Mouse (Mus musculus): ENCODE data around the gene Meox1. TPM values are rescaled to one million over a fixed set of nuclear protein-coding genes. Genes with fewer than 3 reads are reported as not detected.
A peak's percentile ranks its signal among the peaks of the same experiment; 100 is the strongest.

The Meox1 gene
- polyA plus RNA-seq, 1 experiment = 0.02 TPM

GRCm38 (mm10) chr11:101847509-101847908 lies 46.7 kb downstream of the Meox1 start:
- Histone ChIP-seq H3K79me2 (ENCODE audit: control insufficient read depth, insufficient read depth) (no peaks in the 10 kb centered on the region), H3K4me3 (ENCODE audit: insufficient read depth, poor library complexity, severe bottlenecking) (no peak overlapping the region), H3K27me3 (ENCODE audit: control insufficient read depth, insufficient read depth, insufficient read length) (no peaks in the 10 kb centered on the region), H3K79me3 (ENCODE audit: low read depth) (no peaks in the 10 kb centered on the region), H3K36me3 (ENCODE audit: control insufficient read depth, insufficient read depth) (no peaks in the 10 kb centered on the region), H3ac (ENCODE audit: control insufficient read depth, insufficient read length, low read depth) (no peak overlapping the region)
- no peak for TF ChIP-seq MAX (IDR thresholded peaks at IDR 0.05)
- no peak for TF ChIP-seq FOSL1 (IDR thresholded peaks at IDR 0.05; ENCODE audit: insufficient read depth, low read length, poor library complexity, severe bottlenecking)
- no peak for TF ChIP-seq USF1 (IDR thresholded peaks at IDR 0.05; ENCODE audit: low read depth)
- no peak for TF ChIP-seq CTCF (IDR thresholded peaks at IDR 0.05; ENCODE audit: control insufficient read depth, insufficient read depth, insufficient read length)
- no peak for TF ChIP-seq MYOG (IDR thresholded peaks at IDR 0.05; ENCODE audit: control insufficient read depth, extremely low read depth, insufficient read length)
- no peak for TF ChIP-seq MYOD1 (IDR thresholded peaks at IDR 0.05; ENCODE audit: control insufficient read depth, insufficient read length, low read depth)
- no peak for TF ChIP-seq CEBPB (IDR thresholded peaks at IDR 0.05; ENCODE audit: low read depth)

DNA sequence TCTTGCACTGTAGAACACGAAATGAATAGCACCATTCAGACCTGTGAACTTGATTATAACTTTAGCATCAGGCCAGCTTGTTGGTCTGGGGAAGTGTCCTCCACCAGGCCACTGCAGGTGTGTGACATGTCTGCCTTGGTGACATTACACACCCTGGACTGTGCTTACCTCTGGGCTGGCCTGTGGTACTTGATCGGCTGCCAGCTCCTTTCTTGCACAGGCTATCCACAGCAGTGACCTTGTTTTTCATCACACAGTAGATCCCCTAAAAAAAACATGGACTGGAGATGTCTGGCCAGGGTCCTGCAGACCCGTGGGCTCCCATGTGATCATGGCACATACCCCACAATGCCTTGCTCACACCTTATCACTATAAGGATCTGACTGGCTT lies 51.4 kb downstream of the Meox1 start:
- Histone ChIP-seq H3K79me3 (ENCODE audit: low read depth) (no peaks in the 10 kb centered on the region), H3K4me3 (ENCODE audit: insufficient read depth, poor library complexity, severe bottlenecking) (no peak overlapping the region), H3K36me3 (ENCODE audit: control insufficient read depth, insufficient read depth) (no peaks in the 10 kb centered on the region), H3ac (ENCODE audit: control insufficient read depth, insufficient read length, low read depth) (no peak overlapping the region), H3K27me3 (ENCODE audit: control insufficient read depth, insufficient read depth, insufficient read length) (no peaks in the 10 kb centered on the region), H3K79me2 (ENCODE audit: control insufficient read depth, insufficient read depth) (no peaks in the 10 kb centered on the region)
- TF ChIP-seq USF1 (IDR thresholded peaks at IDR 0.05; ENCODE audit: low read depth) = no peak
- TF ChIP-seq CEBPB (IDR thresholded peaks at IDR 0.05; ENCODE audit: low read depth) = no peak
- no peak for TF ChIP-seq FOSL1 (IDR thresholded peaks at IDR 0.05; ENCODE audit: insufficient read depth, low read length, poor library complexity, severe bottlenecking)
- no peak for TF ChIP-seq MYOG (IDR thresholded peaks at IDR 0.05; ENCODE audit: control insufficient read depth, extremely low read depth, insufficient read length)

DNA sequence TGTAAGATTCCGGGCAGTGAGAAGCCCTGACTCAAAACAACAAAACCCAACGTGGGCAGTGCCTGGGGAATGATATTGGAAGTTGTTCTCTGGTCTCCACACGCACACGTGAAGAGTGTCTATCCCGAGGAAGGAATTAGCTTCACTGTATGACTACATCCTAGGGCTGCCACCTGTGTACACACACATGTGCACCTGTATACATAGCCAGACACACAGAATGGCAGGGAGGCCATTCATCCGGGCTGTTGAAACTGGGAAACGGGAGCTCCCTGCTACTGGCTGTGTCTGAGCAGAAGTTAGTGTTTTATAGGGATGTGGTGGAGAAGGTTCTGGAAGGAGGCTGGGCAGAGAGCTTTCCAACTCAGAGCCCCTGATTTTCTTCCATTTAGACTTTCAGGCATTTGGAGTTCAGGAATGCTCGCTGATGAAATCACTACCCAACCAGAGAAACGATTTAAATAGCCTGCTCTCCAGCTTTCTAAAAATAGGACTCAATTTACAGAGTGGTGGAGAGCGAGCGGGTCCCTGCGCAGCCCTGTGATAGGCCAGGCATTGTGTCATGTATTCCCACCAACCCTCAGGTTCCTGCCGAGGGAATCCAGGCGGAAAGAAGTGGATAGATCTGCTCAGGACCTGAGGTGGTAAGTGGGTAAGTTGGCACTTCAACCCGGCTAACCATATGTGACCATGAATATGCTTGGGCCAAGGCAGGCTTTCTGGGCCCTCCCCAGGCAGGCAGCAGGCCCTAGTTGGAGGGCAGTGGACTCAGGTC lies 52.0 kb downstream of the Meox1 start:
- TF ChIP-seq CEBPB (IDR thresholded peaks at IDR 0.05; ENCODE audit: low read depth) (no peak), MYOD1 (IDR thresholded peaks at IDR 0.05; ENCODE audit: control insufficient read depth, insufficient read length, low read depth) (no peak), CTCF (IDR thresholded peaks at IDR 0.05; ENCODE audit: control insufficient read depth, insufficient read depth, insufficient read length) (no peak), MYOG (IDR thresholded peaks at IDR 0.05; ENCODE audit: control insufficient read depth, extremely low read depth, insufficient read length) (no peak), MAX (IDR thresholded peaks at IDR 0.05) (no peak), USF1 (IDR thresholded peaks at IDR 0.05; ENCODE audit: low read depth) (no peak), FOSL1 (IDR thresholded peaks at IDR 0.05; ENCODE audit: insufficient read depth, low read length, poor library complexity, severe bottlenecking) (no peak)
- no peak overlapping the region for H3K4me3 ChIP-seq (ENCODE audit: insufficient read depth, poor library complexity, severe bottlenecking)

DNA sequence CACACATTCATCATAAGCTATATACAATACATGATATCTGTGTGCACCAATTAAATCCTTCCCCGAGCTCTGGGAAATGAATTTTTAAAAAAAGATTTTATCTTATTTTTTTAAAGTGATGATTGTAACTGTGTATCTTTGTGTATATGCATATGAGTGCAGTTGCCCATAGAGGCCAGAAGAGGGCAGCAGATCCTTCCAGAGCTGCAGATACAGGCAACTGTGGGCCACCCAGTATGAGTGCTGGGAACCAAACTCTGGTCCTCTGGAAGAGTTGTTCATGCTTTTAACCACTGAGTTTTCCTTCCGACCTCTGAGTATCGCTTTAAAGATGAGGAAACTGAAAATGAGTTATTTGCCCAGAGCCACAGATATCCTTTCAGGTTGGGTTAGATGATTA lies 53.8 kb downstream of the Meox1 start:
- no peak overlapping the region for H3ac ChIP-seq (ENCODE audit: control insufficient read depth, insufficient read length, low read depth)
- no peaks in the 10 kb centered on the region for H3K27me3 ChIP-seq (ENCODE audit: control insufficient read depth, insufficient read depth, insufficient read length)
- H3K79me3 ChIP-seq (ENCODE audit: low read depth) = no peaks in the 10 kb centered on the region
- H3K36me3 ChIP-seq (ENCODE audit: control insufficient read depth, insufficient read depth) = no peaks in the 10 kb centered on the region
- H3K79me2 ChIP-seq (ENCODE audit: control insufficient read depth, insufficient read depth) = no peaks in the 10 kb centered on the region
- TF ChIP-seq FOSL1 (IDR thresholded peaks at IDR 0.05; ENCODE audit: insufficient read depth, low read length, poor library complexity, severe bottlenecking) (no peak), MYOG (IDR thresholded peaks at IDR 0.05; ENCODE audit: control insufficient read depth, extremely low read depth, insufficient read length) (no peak), USF1 (IDR thresholded peaks at IDR 0.05; ENCODE audit: low read depth) (no peak), MYOD1 (IDR thresholded peaks at IDR 0.05; ENCODE audit: control insufficient read depth, insufficient read length, low read depth) (no peak), MAX (IDR thresholded peaks at IDR 0.05) (no peak), CTCF (IDR thresholded peaks at IDR 0.05; ENCODE audit: control insufficient read depth, insufficient read depth, insufficient read length) (no peak), CEBPB (IDR thresholded peaks at IDR 0.05; ENCODE audit: low read depth) (no peak)
- H3K4me3 ChIP-seq (ENCODE audit: insufficient read depth, poor library complexity, severe bottlenecking) = no peak overlapping the region

More for the DNA sequence above, 52.0 kb downstream of the Meox1 start:
- Histone ChIP-seq H3K79me3 (ENCODE audit: low read depth) (no peaks in the 10 kb centered on the region), H3ac (ENCODE audit: control insufficient read depth, insufficient read length, low read depth) (no peak overlapping the region), H3K36me3 (ENCODE audit: control insufficient read depth, insufficient read depth) (no peaks in the 10 kb centered on the region), H3K27me3 (ENCODE audit: control insufficient read depth, insufficient read depth, insufficient read length) (no peaks in the 10 kb centered on the region), H3K79me2 (ENCODE audit: control insufficient read depth, insufficient read depth) (no peaks in the 10 kb centered on the region)

GRCm38 (mm10) chr11:101839426-101839825 lies 54.7 kb downstream of the Meox1 start:
- no peak overlapping the region for H3ac ChIP-seq (ENCODE audit: control insufficient read depth, insufficient read length, low read depth)
- no peaks in the 10 kb centered on the region for H3K79me2 ChIP-seq (ENCODE audit: control insufficient read depth, insufficient read depth)
- no peaks in the 10 kb centered on the region for H3K36me3 ChIP-seq (ENCODE audit: control insufficient read depth, insufficient read depth)
- no peak overlapping the region for H3K4me3 ChIP-seq (ENCODE audit: insufficient read depth, poor library complexity, severe bottlenecking)
- no peaks in the 10 kb centered on the region for H3K79me3 ChIP-seq (ENCODE audit: low read depth)
- no peaks in the 10 kb centered on the region for H3K27me3 ChIP-seq (ENCODE audit: control insufficient read depth, insufficient read depth, insufficient read length)
- TF ChIP-seq FOSL1 (IDR thresholded peaks at IDR 0.05; ENCODE audit: insufficient read depth, low read length, poor library complexity, severe bottlenecking) (no peak), CEBPB (IDR thresholded peaks at IDR 0.05; ENCODE audit: low read depth) (no peak), MYOD1 (IDR thresholded peaks at IDR 0.05; ENCODE audit: control insufficient read depth, insufficient read length, low read depth) (no peak)

- Histone ChIP-seq H3K79me3 (ENCODE audit: low read depth) (no peaks in the 10 kb centered on the region), H3K79me2 (ENCODE audit: control insufficient read depth, insufficient read depth) (no peaks in the 10 kb centered on the region), H3K4me3 (ENCODE audit: insufficient read depth, poor library complexity, severe bottlenecking) (no peak overlapping the region), H3K27me3 (ENCODE audit: control insufficient read depth, insufficient read depth, insufficient read length) (no peaks in the 10 kb centered on the region), H3K36me3 (ENCODE audit: control insufficient read depth, insufficient read depth) (no peaks in the 10 kb centered on the region), H3ac (ENCODE audit: control insufficient read depth, insufficient read length, low read depth) (no peak overlapping the region)
- TF ChIP-seq USF1 (IDR thresholded peaks at IDR 0.05; ENCODE audit: low read depth) (no peak), MYOG (IDR thresholded peaks at IDR 0.05; ENCODE audit: control insufficient read depth, extremely low read depth, insufficient read length) (no peak), MYOD1 (IDR thresholded peaks at IDR 0.05; ENCODE audit: control insufficient read depth, insufficient read length, low read depth) (peak; percentile 83), FOSL1 (IDR thresholded peaks at IDR 0.05; ENCODE audit: insufficient read depth, low read length, poor library complexity, severe bottlenecking) (no peak), CEBPB (IDR thresholded peaks at IDR 0.05; ENCODE audit: low read depth) (peak; percentile 27)
Measured at GRCm38 (mm10) chr11:101832001-101832400, 62.2 kb downstream of the Meox1 start.

All from C2C12 (cell line).